35 mouse cellular contexts compared by ENCODE assay signal in the genomic region with DNA sequence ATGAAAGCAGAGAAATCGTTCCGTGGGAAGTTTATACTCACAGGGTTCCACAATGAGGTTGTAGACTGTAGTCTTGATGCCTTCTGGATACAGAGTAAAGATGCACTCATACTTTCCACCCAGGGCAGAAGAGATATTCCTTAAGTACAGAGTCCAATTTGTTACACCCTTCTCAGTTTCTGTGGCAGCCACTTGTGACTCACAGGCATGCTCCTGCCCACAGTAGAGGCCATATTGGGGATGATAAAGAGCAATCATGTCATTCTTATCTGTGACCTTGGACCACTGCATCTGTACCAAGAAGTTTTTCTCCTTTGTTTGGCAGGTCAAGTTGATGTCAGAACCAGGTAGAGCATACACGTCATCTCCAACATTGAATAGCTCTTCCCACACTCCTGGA. TPM values are rescaled to one million over a fixed set of nuclear protein-coding genes. Genes with fewer than 3 reads are reported as not detected.
"Had no signal": no experiment of that assay in that cellular context is flagged by ENCODE, and none has a peak within 500 bp of the region (broad histone marks: within the 10 kb centered on the region; RNA-seq: fewer than 3 reads in every experiment).

No protein-coding gene starts in this region.

- H3K27ac ChIP-seq: heart, embryonic 10.5 days; heart, embryonic 13.5 days; heart, embryonic 15.5 days; hindbrain, embryonic 13.5 days; hindbrain, embryonic 15.5 days; hindbrain, postnatal 0 days; kidney, embryonic 15.5 days; kidney, postnatal 0 days; limb, embryonic 13.5 days; limb, embryonic 15.5 days; liver, embryonic 12.5 days; liver, embryonic 14.5 days had no signal

- DNase-seq: gastrocnemius, postnatal 25 days; heart, adult 18-20 months; heart, postnatal 14 days; heart, postnatal 36 days; kidney, adult 11 months; kidney, adult 2 months; kidney, postnatal 14 days; kidney, postnatal 36 days; layer of hippocampus, adult 9-11 months; layer of hippocampus, postnatal 36 days; left cerebral cortex, postnatal 4 days had no signal

- ATAC-seq: hindbrain, postnatal 0 days; inflammation-experienced regulatory T-cells, adult 6 months; liver, embryonic 12.5 days had no signal

- H3K9ac ChIP-seq: heart, embryonic 13.5 days; heart, embryonic 15.5 days; hindbrain, embryonic 13.5 days; hindbrain, embryonic 15.5 days; kidney, embryonic 15.5 days; limb, embryonic 13.5 days; limb, embryonic 15.5 days; liver, embryonic 12.5 days; liver, embryonic 14.5 days had no signal

- H3K4me1 ChIP-seq: heart, embryonic 10.5 days; heart, embryonic 15.5 days; hindbrain, embryonic 15.5 days; kidney, embryonic 15.5 days; limb, embryonic 13.5 days; limb, embryonic 15.5 days; liver, embryonic 12.5 days had no signal

- H3K4me3 ChIP-seq: heart, embryonic 10.5 days; heart, embryonic 13.5 days; heart, embryonic 15.5 days; hindbrain, embryonic 13.5 days; hindbrain, embryonic 15.5 days; kidney, embryonic 15.5 days; limb, embryonic 13.5 days; limb, embryonic 15.5 days; liver, embryonic 12.5 days had no signal

- H3K36me3 ChIP-seq: heart, embryonic 10.5 days; heart, embryonic 13.5 days; heart, embryonic 15.5 days; hindbrain, embryonic 13.5 days; hindbrain, embryonic 15.5 days; kidney, embryonic 15.5 days; limb, embryonic 13.5 days; limb, embryonic 15.5 days; liver, embryonic 12.5 days had no signal

- H3K4me2 ChIP-seq: heart, embryonic 13.5 days; heart, embryonic 15.5 days; hindbrain, embryonic 13.5 days; hindbrain, embryonic 15.5 days; kidney, embryonic 15.5 days; limb, embryonic 13.5 days; limb, embryonic 15.5 days; liver, embryonic 12.5 days had no signal

- H3K27me3 ChIP-seq: heart, embryonic 13.5 days; heart, embryonic 15.5 days; hindbrain, embryonic 13.5 days; hindbrain, embryonic 15.5 days; kidney, embryonic 15.5 days; limb, embryonic 13.5 days; limb, embryonic 15.5 days; liver, embryonic 12.5 days had no signal

- H3K9me3 ChIP-seq: heart, embryonic 10.5 days; heart, embryonic 13.5 days; heart, embryonic 15.5 days; hindbrain, embryonic 13.5 days; hindbrain, embryonic 15.5 days; kidney, embryonic 15.5 days; limb, embryonic 13.5 days; limb, embryonic 15.5 days; liver, embryonic 12.5 days had no signal

RNA-seq across cellular contexts. Expression of a gene that starts 2.4 kb away (rescaled TPM):
- total RNA-seq: gastrocnemius, adult 18-20 months; gastrocnemius, adult 8-10 months; gastrocnemius, postnatal 25 days; gastrocnemius, postnatal 4 days; heart, adult 8-10 months; heart, postnatal 36 days; hindbrain, postnatal 0 days; layer of hippocampus, adult 18-20 months; layer of hippocampus, postnatal 36 days; left cerebral cortex, adult 8-10 months; left cerebral cortex, postnatal 10 days; left cerebral cortex, postnatal 25 days had no signal
- polyA plus RNA-seq: heart, embryonic 10.5 days; heart, postnatal 0 days; hindbrain, embryonic 15.5 days; kidney, embryonic 15.5 days; kidney, postnatal 0 days; limb, embryonic 11.5 days; liver, adult 2 months had no signal
